29 mouse cellular contexts compared by ENCODE assay signal in the genomic region with DNA sequence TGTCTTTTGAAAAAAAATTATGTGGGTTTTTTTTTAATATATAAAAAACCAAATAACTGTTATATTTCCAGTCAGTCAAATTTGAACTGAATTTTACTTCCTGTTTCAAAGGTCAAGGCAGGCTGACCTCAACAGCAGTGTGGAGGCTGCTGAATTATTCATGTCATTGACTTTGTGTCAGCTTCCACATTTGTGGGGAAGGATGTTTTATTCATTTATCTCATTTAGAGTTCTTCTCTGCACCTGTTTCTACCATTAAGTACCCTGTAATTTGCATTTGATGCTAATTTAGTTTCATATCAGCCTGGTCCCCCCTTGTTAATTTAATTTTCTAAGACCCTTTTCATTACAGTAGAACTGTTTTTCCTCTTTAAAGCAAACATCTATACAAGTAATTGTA. TPM values are rescaled to one million over a fixed set of nuclear protein-coding genes. Genes with fewer than 3 reads are reported as not detected.
DNase-seq lines count a peak whose midpoint lies in the region; ATAC-seq lines count a peak whose summit lies in the region.
"Had no signal": no experiment of that assay in that cellular context is flagged by ENCODE, and none has a peak within 500 bp of the region (broad histone marks: within the 10 kb centered on the region; RNA-seq: fewer than 3 reads in every experiment).

No protein-coding gene starts in this region.

- H3K27me3 ChIP-seq in hindbrain, embryonic 12.5 days = no peaks in the 10 kb centered on the region
- no peaks in the 10 kb centered on the region for H3K27me3 ChIP-seq in hindbrain, embryonic 13.5 days
- H3K27me3 ChIP-seq: heart, embryonic 12.5 days; liver, embryonic 15.5 days; stomach, embryonic 15.5 days had no signal

- H3K4me1 ChIP-seq in hindbrain, embryonic 12.5 days = peaks cover 34% of the 10 kb centered on the region
- peaks cover 47% of the 10 kb centered on the region for H3K4me1 ChIP-seq in hindbrain, embryonic 13.5 days (replicated peaks)
- H3K4me1 ChIP-seq: liver, embryonic 15.5 days; stomach, embryonic 15.5 days had no signal

- peak; percentile 71 for DNase-seq in embryo, embryonic 10 days (ENCODE audit: low spot score)
- DNase-seq in embryo, embryonic 9.5 days (ENCODE audit: extremely low spot score) = no peak
- DNase-seq in retina, embryonic 14.5 days (ENCODE audit: low spot score) = peak; percentile 57
- DNase-seq in retina, postnatal 1 day = no peak
- DNase-seq in mesoderm, embryonic 11.5 days (ENCODE audit: low read depth, low spot score) = peak; percentile 64
- no peak for DNase-seq in cerebellum, adult 18-20 months
- DNase-seq: adrenal gland, postnatal 25 days; cerebellum, adult 11-12 months; cerebellum, postnatal 25 days; gastrocnemius, postnatal 25 days; heart, adult 18-20 months; heart, postnatal 10 days; kidney, postnatal 25 days; liver; lung, postnatal 4 days; right cerebral cortex, postnatal 25 days; thymus, adult 18-20 months; thymus, postnatal 36 days had no signal

- H3K4me2 ChIP-seq in hindbrain, embryonic 12.5 days (replicated peaks) = no peak overlapping the region
- no peak overlapping the region for H3K4me2 ChIP-seq in hindbrain, embryonic 13.5 days
- H3K4me2 ChIP-seq: heart, embryonic 12.5 days; liver, embryonic 15.5 days; stomach, embryonic 15.5 days had no signal

- no peak overlapping the region for H3K27ac ChIP-seq in hindbrain, embryonic 12.5 days
- no peak overlapping the region for H3K27ac ChIP-seq in hindbrain, embryonic 13.5 days
- H3K27ac ChIP-seq: layer of hippocampus, adult 2 months; limb, embryonic 10.5 days; liver, embryonic 15.5 days; stomach, embryonic 15.5 days had no signal

- no peak overlapping the region for H3K4me3 ChIP-seq in hindbrain, embryonic 12.5 days
- H3K4me3 ChIP-seq in hindbrain, embryonic 13.5 days = no peak overlapping the region
- H3K4me3 ChIP-seq: embryonic facial prominence, embryonic 10.5 days; heart, embryonic 12.5 days; layer of hippocampus, adult 2 months; limb, embryonic 10.5 days; liver, embryonic 15.5 days; myocyte; stomach, embryonic 15.5 days had no signal

- H3K36me3 ChIP-seq in hindbrain, embryonic 12.5 days = no peaks in the 10 kb centered on the region
- no peaks in the 10 kb centered on the region for H3K36me3 ChIP-seq in hindbrain, embryonic 13.5 days
- H3K36me3 ChIP-seq: embryonic facial prominence, embryonic 10.5 days; heart, embryonic 12.5 days; limb, embryonic 10.5 days; liver, embryonic 15.5 days; stomach, embryonic 15.5 days had no signal

- no peak overlapping the region for H3K9ac ChIP-seq in hindbrain, embryonic 12.5 days
- no peak overlapping the region for H3K9ac ChIP-seq in hindbrain, embryonic 13.5 days
- H3K9ac ChIP-seq: heart, embryonic 12.5 days; liver, embryonic 15.5 days; stomach, embryonic 15.5 days had no signal

- ATAC-seq in hindbrain, embryonic 12.5 days (ENCODE audit: low FRiP score) = peak; percentile 58
- no peak; the same call in 1 of the 2 replicates for ATAC-seq in hindbrain, embryonic 13.5 days (ENCODE audit: low FRiP score)
- ATAC-seq: hindbrain, embryonic 16.5 days; intestine, postnatal 0 days had no signal

- no peaks in the 10 kb centered on the region for H3K9me3 ChIP-seq in hindbrain, embryonic 12.5 days (replicated peaks)
- no peaks in the 10 kb centered on the region for H3K9me3 ChIP-seq in hindbrain, embryonic 13.5 days
- H3K9me3 ChIP-seq: embryonic facial prominence, embryonic 10.5 days; heart, embryonic 12.5 days; limb, embryonic 10.5 days; liver, embryonic 15.5 days; stomach, embryonic 15.5 days had no signal

RNA-seq across cellular contexts. Expression of a gene that starts 39.8 kb away (rescaled TPM):
- polyA plus RNA-seq in hindbrain, embryonic 12.5 days (2016; fragmentation: Nextera tagmentation; extraction: Ambion mirVana) = 111 and 122 TPM in 2 replicates
- 135 and 159 TPM in 2 replicates for polyA plus RNA-seq in hindbrain, embryonic 13.5 days (2015; fragmentation: Nextera tagmentation; extraction: Ambion mirVana)

Comparison
In these comparisons a context has a peak if more than half of its experiments do, and no peak if none do; other contexts are left out.
1. DNase-seq: peak in embryo, embryonic 10 days (single experiment), retina, embryonic 14.5 days (single experiment) and mesoderm, embryonic 11.5 days (single experiment); none in embryo, embryonic 9.5 days (single experiment), retina, postnatal 1 day (single experiment) and cerebellum, adult 18-20 months (0 of 2).